Mouse (Mus musculus) embryonic facial prominence, embryonic 13.5 days (tissue): Measurements from ENCODE around the gene Shank3. TPM values are rescaled to one million over a fixed set of nuclear protein-coding genes. Genes with fewer than 3 reads are reported as not detected.

Experiments
- ATAC-seq: fragments of 200-750 bp; cut with Nextera tagmentation; 2 replicates; pipeline ENCODE4 v1.8.0; 2017; ENCODE audit warnings: low read depth; ENCODE audit not compliant: insufficient number of reproducible peaks, insufficient read depth, low FRiP score, low TSS enrichment
- H3K27ac ChIP-seq: fragments of 300-500 bp; sonication (generic); 2 replicates; pipeline ENCODE4 v1.5.1; 2015; ENCODE audit warnings: moderate library complexity, mild to moderate bottlenecking, inconsistent platforms
- H3K27me3 ChIP-seq: fragments of 300-500 bp; sonication (generic); 2 replicates; pipeline ENCODE4 v1.6.1; 2015; ENCODE audit warnings: mild to moderate bottlenecking, inconsistent platforms
- H3K36me3 ChIP-seq: fragments of 300-500 bp; sonication (generic); 2 replicates; pipeline ENCODE4 v1.6.1; 2015; ENCODE audit warnings: mild to moderate bottlenecking, inconsistent platforms
- H3K4me1 ChIP-seq: fragments of 300-500 bp; sonication (generic); 2 replicates; pipeline ENCODE4 v1.6.1; 2015; ENCODE audit warnings: inconsistent platforms
- H3K4me2 ChIP-seq: fragments of 300-500 bp; sonication (generic); 2 replicates; pipeline ENCODE4 v1.6.1; 2015; ENCODE audit warnings: moderate library complexity, mild to moderate bottlenecking, inconsistent platforms
- H3K4me3 ChIP-seq: fragments of 300-500 bp; sonication (generic); 2 replicates; pipeline ENCODE4 v1.5.1; 2015; ENCODE audit warnings: mild to moderate bottlenecking, inconsistent platforms
- H3K9ac ChIP-seq: fragments of 300-500 bp; sonication (generic); 2 replicates; pipeline ENCODE4 v1.6.1; 2015; ENCODE audit warnings: mild to moderate bottlenecking, inconsistent platforms
- H3K9me3 ChIP-seq: fragments of 300-500 bp; sonication (generic); 2 replicates; pipeline ENCODE4 v1.6.1; 2016; ENCODE audit warnings: inconsistent platforms
- WGBS: fragments of 180-500 bp; shearing (Covaris S2); methylation state at CpG from one replicate; pipeline ENCODE4 v1.1.7; 2015; ENCODE audit warnings: mixed read lengths; 5-methylcytosine and 5-hydroxymethylcytosine counted together
- polyA plus RNA-seq: library from polyadenylated mRNA; unstranded; fragments of >200 nt; fragmentation: Nextera tagmentation; extraction: Ambion mirVana; gene quantifications from 2 replicates; pipeline ENCODE4 v1.2.1, GENCODE M21; 2015

Shank3 gene
- polyA plus RNA-seq, 1 experiment from 2014 or later: 2.9 TPM

DNA sequence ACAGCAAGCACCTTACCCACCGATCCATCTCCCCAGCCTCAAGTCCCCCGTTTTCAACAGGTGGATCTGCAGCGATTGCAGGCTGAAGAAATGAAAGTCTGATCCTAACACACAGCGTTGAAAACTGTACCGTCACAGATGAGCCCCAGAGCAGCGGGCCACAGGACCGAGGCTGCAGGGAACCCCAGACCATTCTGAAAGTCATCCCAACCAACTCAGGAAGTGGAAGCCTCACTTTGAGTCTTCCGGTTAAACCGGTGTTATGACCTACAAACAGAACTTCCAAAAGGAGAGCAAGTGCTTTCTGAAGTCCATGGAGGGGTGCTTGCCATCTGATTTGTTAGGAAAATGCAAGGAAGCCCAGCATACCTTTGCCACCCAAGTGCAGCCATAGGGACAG lies 108.5 kb downstream of the Shank3 start:
- Histone ChIP-seq H3K9ac (no peak overlapping the region), H3K9me3 (peaks cover 5% of the 10 kb centered on the region; the same call in 1 of the 2 replicates), H3K27me3 (no peaks in the 10 kb centered on the region), H3K36me3 (no peaks in the 10 kb centered on the region), H3K27ac (no peak overlapping the region), H3K4me1 (no peaks in the 10 kb centered on the region), H3K4me3 (no peak overlapping the region), H3K4me2 (no peak overlapping the region)
- no peak for ATAC-seq
- 81% methylated on average over 9 of the region's 9 CpGs for WGBS

Other genes with a start within 250 kb of the Shank3 start
- 57.4 and 57.8 TPM in 2 replicates for gene Sbf1, start 184.3 kb upstream of the Shank3 start, polyA plus RNA-seq
- not detected in 2 replicates for gene Adm2, start 176.9 kb upstream of the Shank3 start, polyA plus RNA-seq
- gene Miox, start 165.2 kb upstream of the Shank3 start, polyA plus RNA-seq: not detected in 2 replicates
- gene Lmf2, start 144.0 kb upstream of the Shank3 start, polyA plus RNA-seq: 53.3 and 62.2 TPM in 2 replicates
- 164 and 188 TPM in 2 replicates for gene Ncaph2, start 143.9 kb upstream of the Shank3 start, polyA plus RNA-seq
- 4.6 and 4.7 TPM in 2 replicates for gene Sco2, start 125.8 kb upstream of the Shank3 start, polyA plus RNA-seq
- 1.4 and 1.6 TPM in 2 replicates for gene Tymp, start 122.6 kb upstream of the Shank3 start, polyA plus RNA-seq
- gene Odf3b, start 120.3 kb upstream of the Shank3 start, polyA plus RNA-seq: 0.54 and 0.93 TPM in 2 replicates
- not detected in 2 replicates for gene Klhdc7b, start 114.7 kb upstream of the Shank3 start, polyA plus RNA-seq
- gene Syce3, start 89.1 kb upstream of the Shank3 start, polyA plus RNA-seq: not detected in 2 replicates
- 0.55 and 0.66 TPM in 2 replicates for gene Cpt1b, start 73.8 kb upstream of the Shank3 start, polyA plus RNA-seq
- 5.5 and 6.0 TPM in 2 replicates for gene C730034F03Rik, start 70.0 kb upstream of the Shank3 start, polyA plus RNA-seq
- not detected in 2 replicates for gene Gm44502, start 69.9 kb upstream of the Shank3 start, polyA plus RNA-seq
- gene Chkb, start 69.7 kb upstream of the Shank3 start, polyA plus RNA-seq: 59.3 and 71.1 TPM in 2 replicates
- 2.8 and 5.4 TPM in 2 replicates for gene Mapk8ip2, start 45.7 kb upstream of the Shank3 start, polyA plus RNA-seq
- gene Arsa, start 22.2 kb upstream of the Shank3 start, polyA plus RNA-seq: 20.8 and 22.9 TPM in 2 replicates
- 0.35 and 0.48 TPM in 2 replicates for gene Acr, start 68.7 kb downstream of the Shank3 start, polyA plus RNA-seq
- 51.5 and 54.8 TPM in 2 replicates for gene Rabl2, start 92.3 kb downstream of the Shank3 start, polyA plus RNA-seq